Mouse (Mus musculus): ENCODE measurements around the gene Rag2.

- TF ChIP-seq GATA1 (IDR thresholded peaks at IDR 0.05; ENCODE audit: borderline replicate concordance, low read length) (no peak), FLI1 (IDR thresholded peaks at IDR 0.05; ENCODE audit: low read length) (no peak)
These were observed 47.3 kb upstream of the Rag2 start for GRCm38 (mm10) chr2:101577243-101577642.
